Mouse (Mus musculus): Measurements from ENCODE around the gene Odf3b.

Gene Odf3b

GRCm38 (mm10) chr15:89334774-89335537 is 44.1 kb downstream of the Odf3b start:
- no peak for DNase-seq (ENCODE audit: low spot score in 2 of 2)

- no peak for DNase-seq (ENCODE audit: low spot score in 2 of 2)
These were observed 44.8 kb downstream of the Odf3b start, which contains the start of gene Miox for GRCm38 (mm10) chr15:89334271-89334670. Miox (plus strand) TSS chr15:89334398.

All from left cerebral cortex, adult 9 months (tissue).